Mouse (Mus musculus) NIH3T3 (cell line): Measurements from ENCODE around the gene Gm17374.
"Not testable (repeated sequence)": the region's sequence is repeated elsewhere in the genome, so short reads cannot be mapped to it uniquely, and the experiment has no call there.

Experiments used
- DNase-seq: peaks from one replicate; pipeline ENCODE4 v3.0.0-alpha.2; 2012; ENCODE audit warnings: low read depth

The Gm17374 gene

DNA sequence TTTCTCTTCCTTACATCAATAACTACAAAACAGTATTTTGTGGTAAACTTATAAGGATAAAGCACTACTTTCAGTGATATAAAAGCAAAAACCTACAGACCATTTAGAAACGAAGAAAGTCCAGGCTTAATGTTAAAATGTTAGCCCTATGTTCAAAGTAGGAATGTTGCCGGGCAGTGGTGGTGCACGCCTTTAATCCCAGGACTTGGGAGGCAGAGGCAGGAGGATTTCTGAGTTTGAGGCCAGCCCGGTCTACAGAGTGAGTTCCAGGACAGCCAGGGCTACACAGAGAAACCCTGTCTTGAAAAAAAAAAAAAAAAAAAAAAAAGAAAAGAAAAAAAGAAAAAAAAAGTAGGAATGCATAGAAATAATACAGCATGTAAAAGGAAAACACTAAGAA, at the start of gene Gm17374:
Gene Gm17374 (plus strand): TSS at position 301 of the 400 bp plus-strand sequence.
- not testable (repeated sequence) for DNase-seq

DNA sequence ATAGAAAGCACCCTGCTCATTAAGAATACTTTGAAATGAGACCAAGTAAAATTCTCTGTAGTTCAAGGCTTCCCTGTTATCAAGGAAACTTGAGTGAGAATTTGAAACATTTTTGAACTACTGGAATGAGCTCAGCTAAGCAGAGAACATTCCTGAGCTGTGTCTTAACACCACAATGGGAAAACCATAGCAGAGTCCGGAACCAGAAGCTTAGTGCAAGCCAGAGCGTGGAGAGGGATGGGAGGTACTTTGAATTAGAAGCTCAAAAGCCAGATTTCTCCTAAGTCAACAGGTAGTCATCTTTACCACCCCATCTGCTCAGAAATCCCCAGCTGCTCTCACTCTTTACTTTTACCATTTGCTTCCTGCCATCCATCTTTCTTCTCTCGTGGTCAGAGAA, 46.9 kb upstream of the Gm17374 start:
- DNase-seq: no peak

DNA sequence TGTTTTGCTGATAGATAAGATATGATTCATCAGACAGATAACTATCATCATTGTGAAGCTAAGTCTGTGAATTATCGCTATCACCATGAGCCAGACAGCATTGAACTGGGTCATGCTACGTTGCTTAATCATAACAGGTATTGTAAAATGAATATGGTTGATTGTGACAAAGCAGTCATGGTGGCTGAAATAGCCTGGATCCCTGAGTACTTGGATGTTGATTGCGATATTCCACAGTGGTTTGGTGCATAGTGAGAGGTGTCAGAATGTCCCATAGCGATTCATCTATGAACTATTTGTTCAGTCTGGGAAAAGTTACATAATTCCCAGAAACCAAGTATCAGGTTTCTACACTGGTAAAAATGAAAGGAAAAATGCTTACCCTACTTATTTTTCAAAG, 44.2 kb upstream of the Gm17374 start:
- DNase-seq: peak; percentile 54

DNA sequence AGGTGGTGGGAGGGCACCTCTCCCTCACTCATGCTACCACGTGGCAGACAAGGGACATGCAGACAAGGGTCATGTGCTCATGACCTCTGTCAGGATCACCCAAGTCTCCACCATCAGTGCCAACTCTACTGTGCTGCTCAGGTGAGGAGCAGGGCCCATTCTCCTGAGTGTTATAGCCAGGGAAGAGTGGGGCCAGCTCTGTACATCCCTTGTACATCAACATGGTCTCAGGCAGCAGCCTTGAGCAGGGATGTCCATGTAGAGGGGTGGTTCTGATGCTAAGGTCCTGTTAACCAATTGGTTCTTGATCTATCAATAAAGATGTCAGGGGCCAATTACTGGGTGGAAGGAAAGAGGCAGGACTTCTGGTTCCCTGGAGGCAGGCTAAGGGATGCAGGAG, 42.9 kb upstream of the Gm17374 start:
- no peak for DNase-seq

DNA sequence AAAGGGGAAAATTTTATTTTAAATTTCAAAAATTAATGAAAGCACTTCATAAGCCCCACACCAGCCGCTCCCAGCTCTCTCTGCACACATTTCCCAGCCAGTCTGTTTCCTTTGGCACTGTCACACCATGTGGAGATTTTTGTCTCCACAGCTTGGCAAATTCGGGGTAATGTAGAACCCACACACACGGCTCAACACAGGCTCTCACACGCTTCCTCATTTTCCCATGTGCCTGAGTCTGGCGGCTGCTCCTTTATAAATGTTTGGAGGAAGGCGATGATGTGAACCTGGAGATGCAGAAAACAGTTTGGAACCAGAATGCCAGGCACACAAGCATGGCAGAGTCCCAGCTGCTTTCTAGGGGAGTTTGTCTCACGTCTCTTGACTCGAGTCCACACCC, 38.0 kb upstream of the Gm17374 start:
- DNase-seq: no peak

DNA sequence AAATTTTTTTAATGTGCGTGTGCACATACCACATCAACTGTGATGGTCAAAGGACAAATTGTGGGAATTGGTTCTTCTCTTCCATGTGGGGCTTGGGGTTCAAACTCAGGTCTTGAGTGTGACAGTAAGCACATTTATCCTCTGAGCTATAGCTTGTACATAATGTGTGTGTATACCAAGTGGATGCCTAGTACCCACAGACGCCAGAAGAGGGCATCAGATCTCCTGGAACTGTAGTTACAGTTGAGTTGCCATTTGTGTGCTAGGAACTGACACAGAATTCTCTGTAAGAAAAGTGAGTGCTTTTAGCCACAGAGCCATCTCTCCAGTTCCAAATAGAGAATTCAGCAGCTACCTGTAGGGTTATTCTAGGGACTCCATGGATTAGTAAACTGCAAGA, 26.3 kb upstream of the Gm17374 start:
- DNase-seq: no peak

DNA sequence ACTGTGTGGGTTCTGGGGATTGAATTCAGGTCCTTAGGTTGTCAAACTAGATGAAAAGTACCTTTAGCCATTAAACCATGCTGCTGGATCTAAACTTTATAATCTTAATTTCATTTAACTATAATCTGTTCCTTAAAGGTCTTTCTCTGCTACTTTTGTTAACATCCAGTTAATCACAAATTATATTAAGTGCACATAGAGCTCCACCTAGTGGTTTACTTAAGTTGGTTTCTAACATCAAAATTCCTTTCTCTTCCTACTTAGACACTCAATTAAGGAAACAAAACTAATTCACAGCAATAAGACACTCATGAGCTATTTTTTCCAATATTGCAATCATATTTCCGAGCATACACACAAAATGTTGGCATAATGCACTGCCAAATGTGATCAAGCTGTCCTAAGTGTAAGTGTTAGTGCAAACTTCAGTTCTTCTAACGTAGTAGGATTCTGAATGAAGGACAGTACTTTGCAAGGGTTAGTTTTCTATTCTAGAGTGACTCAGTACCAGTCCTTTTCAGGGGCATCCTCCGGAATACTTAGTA, 7.4 kb downstream of the Gm17374 start:
- DNase-seq: peak; percentile 67

DNA sequence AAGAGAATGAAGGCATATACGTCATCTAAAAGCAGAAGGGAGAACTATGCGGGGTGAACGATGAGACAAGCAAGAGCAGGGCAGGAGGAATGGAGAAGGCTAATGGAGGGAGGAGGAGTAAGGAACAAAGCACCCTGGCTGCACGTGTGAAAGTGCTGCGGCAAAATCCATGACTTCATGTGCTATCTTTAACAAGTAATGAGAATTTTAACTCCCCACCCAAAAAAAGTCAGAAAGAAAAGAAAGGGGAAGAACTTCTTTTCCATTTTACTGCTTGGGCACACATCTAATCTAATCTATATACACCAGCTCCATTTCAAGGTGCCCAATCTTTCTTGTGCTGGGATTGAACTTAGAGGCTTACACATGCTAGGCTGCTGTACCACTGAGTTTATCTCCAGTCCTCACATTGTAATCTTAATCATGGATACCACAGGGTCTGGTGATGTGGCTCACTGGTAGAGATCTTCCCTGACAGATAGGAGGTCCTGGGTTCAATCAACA, 11.6 kb downstream of the Gm17374 start:
- DNase-seq: no peak

DNA sequence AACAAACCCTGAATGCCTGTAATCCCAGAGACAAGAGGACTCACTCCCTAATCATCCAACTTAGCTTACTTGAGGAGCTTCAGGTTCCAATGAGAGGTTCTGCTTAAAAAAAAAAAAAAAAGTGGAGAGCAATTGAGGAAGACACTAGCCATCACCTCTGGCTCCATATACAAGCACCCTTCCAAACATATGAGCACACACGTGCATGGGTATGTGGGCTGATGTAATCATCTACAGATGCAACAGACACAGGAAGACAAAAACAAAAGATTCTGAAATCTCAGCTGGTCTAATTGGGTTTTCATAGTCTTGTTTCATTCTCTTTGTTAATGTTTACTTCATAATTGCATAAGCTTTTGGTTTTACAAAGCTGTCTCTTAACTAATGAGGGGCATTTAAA, 17.2 kb downstream of the Gm17374 start:
- no peak for DNase-seq

DNA sequence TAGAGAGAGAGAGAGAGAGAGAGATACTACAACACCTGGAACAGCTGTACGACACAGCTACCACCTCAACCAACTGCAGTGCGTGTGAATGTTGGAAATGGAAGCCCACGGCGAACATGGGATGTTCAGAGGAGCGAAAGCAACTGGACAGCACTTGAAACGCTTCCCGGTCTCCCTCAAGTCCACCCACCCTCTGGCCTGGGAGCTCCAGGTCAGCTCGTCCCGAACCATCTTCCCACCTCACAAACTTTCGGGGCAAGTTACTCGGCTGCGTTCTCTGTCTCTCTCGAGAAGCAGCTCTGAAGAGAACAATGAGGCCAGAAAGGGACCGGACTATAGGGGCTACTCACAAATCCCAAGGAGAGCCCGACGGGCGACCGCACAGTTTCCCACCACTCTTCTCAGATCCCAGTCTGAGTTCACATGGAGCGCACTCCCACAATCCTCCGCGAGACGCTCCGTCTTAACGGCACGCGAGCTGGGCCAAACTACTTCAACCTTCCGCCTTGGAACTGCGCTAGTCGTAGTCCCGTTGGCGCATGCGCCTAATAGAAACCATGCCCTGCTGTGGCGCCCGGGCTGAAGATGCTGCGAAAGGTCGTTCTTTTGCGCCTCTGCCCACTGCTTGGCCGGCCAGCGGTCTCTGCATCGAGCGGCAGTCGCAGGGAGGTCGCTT, 18.4 kb downstream of the Gm17374 start, which contains the start of the genes Esf1 and Ndufaf5:
Gene Esf1 (minus strand): TSS at position 438 of the 676 bp plus-strand sequence.
Gene Ndufaf5 (plus strand): TSS at position 523 of the 676 bp plus-strand sequence.
- peak; percentile 98 for DNase-seq

DNA sequence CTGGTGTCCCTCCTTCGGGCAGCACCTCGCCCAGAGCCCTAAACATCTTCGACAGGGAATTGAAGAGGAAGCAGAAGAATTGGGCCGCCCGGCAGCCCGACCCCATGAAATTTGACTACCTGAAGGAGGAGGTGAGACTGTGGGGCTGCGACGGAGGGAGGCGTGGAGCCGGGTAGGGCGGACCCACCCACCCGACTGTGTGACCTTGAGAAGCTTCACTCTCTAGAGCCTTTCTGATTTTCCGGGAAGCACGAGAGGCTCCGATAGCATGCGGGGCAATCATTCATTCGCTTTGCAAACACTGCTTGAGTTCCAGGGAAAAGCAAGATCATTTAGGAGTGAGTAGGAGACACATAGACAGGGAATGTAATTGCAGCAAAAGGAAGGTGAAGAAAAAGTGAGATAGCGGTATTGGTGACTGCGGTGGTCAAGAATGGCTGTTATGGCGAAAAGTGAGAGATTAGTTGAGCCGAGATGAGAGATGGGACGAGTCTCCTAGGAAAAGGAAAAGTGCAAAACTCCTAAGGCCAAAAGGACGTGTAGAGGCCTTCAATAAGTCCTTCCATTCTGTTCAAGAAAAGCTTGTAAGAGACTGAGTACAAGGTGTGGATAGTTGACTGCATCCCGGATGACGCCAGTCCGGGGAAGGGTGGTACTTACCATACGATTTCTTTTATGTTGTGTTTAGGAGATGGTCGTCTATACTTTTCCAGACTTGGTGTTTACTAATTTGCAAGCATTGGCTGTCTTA, 19.1 kb downstream of the Gm17374 start:
- DNase-seq: no peak

DNA sequence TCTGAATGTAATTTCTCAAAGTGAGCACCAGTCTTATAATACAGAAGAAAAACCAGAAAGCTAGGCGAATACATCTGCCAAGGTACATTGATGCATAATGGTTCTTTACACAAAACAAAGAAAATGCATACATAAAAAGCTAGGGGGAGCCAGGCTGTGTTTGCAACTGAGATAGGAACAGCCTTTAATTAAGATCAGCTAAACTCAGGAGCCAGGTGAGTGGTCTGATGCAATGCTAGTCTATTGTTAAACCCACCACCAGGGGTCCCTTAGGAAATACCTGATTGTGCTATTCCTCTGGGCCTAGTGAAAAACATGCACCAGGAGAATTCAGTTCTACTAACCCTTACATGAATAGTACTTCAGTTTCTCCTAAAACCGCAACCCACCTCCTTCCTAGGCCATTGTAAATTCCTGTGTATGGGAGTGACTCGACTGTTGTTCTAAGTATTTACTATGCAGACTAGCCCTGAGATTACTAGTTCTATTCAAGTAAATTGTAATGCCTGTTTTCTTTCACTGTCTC, 33.9 kb downstream of the Gm17374 start:
- not testable (repeated sequence) for DNase-seq

DNA sequence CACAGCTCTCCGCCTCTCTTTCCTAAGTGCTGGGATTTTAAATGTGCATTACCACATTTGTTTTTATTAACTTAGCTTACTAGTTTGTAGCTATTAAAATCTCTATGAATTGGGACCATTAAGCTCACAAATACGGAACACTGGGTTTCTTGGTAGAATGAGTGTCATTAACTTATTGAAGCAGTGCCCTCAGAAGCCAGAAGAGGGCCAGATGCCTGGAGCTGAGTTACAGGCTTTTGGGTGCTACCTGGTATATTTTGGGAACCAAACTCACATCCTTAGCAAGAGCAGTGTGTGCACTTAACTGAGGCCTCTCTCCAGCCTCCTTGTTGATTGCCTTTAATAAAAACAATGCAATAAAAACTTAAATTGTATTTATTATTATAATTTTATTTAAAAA, 48.9 kb downstream of the Gm17374 start:
- DNase-seq: peak; percentile 29

DNA sequence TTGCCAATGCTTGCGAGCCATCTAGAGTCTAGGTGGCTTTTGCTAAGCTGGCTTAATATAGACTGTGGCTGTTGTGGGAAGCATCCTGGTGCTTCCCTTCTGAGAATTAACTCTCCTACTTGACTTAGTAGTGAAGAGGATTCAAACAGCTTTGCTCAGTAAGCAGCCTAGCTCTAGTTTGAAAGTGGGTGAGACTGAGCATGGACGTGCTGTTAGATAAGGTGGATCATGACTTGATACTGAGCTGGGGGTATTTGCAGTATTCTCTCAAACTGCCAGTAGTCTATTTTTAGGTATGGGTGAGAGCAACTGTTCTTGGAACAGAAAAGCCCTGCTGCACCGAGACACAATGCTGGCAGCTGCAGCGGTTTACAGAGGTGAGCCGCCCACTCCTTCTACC, 50.7 kb downstream of the Gm17374 start:
- no peak for DNase-seq
